Mouse (Mus musculus): Measurements from ENCODE around the gene Mettl7a3.

- TF ChIP-seq CTCF (IDR thresholded peaks at IDR 0.05) (no peak), EP300 (IDR thresholded peaks at IDR 0.05; ENCODE audit: insufficient read depth, low read depth, low read length) (no peak), POLR2A (IDR thresholded peaks at IDR 0.05; ENCODE audit: insufficient read depth, low read depth, low read length) (no peak)
Observed at GRCm38 (mm10) chr15:100325235-100325634, 9.5 kb upstream of the Mettl7a3 start.

Measured in heart, adult 2 months (tissue).